Mouse (Mus musculus) kidney, adult 9 months (tissue): Measurements from ENCODE around the gene Fam184b.
A peak's percentile ranks its signal among the peaks of the same experiment; 100 is the strongest.
"Not testable (repeated sequence)": the region's sequence is repeated elsewhere in the genome, so short reads cannot be mapped to it uniquely, and the experiment has no call there.

Source experiments
- DNase-seq: peaks from one replicate; pipeline ENCODE4 v3.0.0; 2022

The Fam184b gene

GRCm38 (mm10) chr5:45638806-45639714, at the start of gene Fam184b:
TSS of gene Fam184b (minus strand) at chr5:45639614.
- DNase-seq, result peak; percentile 31

GRCm38 (mm10) chr5:45689152-45689551, 49.7 kb upstream of the Fam184b start:
- no peak for DNase-seq

GRCm38 (mm10) chr5:45686223-45686622, 46.8 kb upstream of the Fam184b start:
- DNase-seq, result no peak

GRCm38 (mm10) chr5:45685243-45685642, 45.8 kb upstream of the Fam184b start:
- DNase-seq, result no peak

- DNase-seq, result no peak
Observed at GRCm38 (mm10) chr5:45683388-45683787, 44.0 kb upstream of the Fam184b start.

- no peak for DNase-seq
Observed at GRCm38 (mm10) chr5:45679955-45680354, 40.5 kb upstream of the Fam184b start.

- no peak for DNase-seq
Observed at GRCm38 (mm10) chr5:45677639-45678038, 38.2 kb upstream of the Fam184b start.

GRCm38 (mm10) chr5:45675032-45675431, 35.6 kb upstream of the Fam184b start:
- DNase-seq, result no peak

GRCm38 (mm10) chr5:45670894-45671494, 31.6 kb upstream of the Fam184b start:
- DNase-seq, result no peak

GRCm38 (mm10) chr5:45670280-45670670, 30.9 kb upstream of the Fam184b start:
- DNase-seq, result no peak

GRCm38 (mm10) chr5:45669598-45670279, 30.3 kb upstream of the Fam184b start, which contains the start of gene Ncapg:
TSS of gene Ncapg (plus strand) at chr5:45669919.
- peak; percentile 99 for DNase-seq

- no peak for DNase-seq
Observed at GRCm38 (mm10) chr5:45669234-45669597, 29.8 kb upstream of the Fam184b start.

GRCm38 (mm10) chr5:45668831-45669230, 29.4 kb upstream of the Fam184b start:
- no peak for DNase-seq

- peak; percentile 69 for DNase-seq
Observed at GRCm38 (mm10) chr5:45668324-45668723, 28.9 kb upstream of the Fam184b start.

GRCm38 (mm10) chr5:45658406-45658805, 19.0 kb upstream of the Fam184b start:
- DNase-seq, result not testable (repeated sequence)

- DNase-seq, result peak; percentile 72
Observed at GRCm38 (mm10) chr5:45651026-45651703, 11.8 kb upstream of the Fam184b start.

GRCm38 (mm10) chr5:45639715-45640092, 290 bp upstream of the Fam184b start:
- DNase-seq, result no peak

- no peak for DNase-seq
Observed at GRCm38 (mm10) chr5:45638378-45638777, 1.0 kb downstream of the Fam184b start.

- DNase-seq, result no peak
Observed at GRCm38 (mm10) chr5:45629470-45629869, 9.9 kb downstream of the Fam184b start.

GRCm38 (mm10) chr5:45627771-45628170, 11.6 kb downstream of the Fam184b start:
- DNase-seq, result no peak

GRCm38 (mm10) chr5:45621511-45621910, 17.9 kb downstream of the Fam184b start:
- DNase-seq, result no peak

GRCm38 (mm10) chr5:45599056-45599455, 40.4 kb downstream of the Fam184b start:
- peak; percentile 28 for DNase-seq
